Mouse (Mus musculus): ENCODE measurements around the gene Kif3a.

The Kif3a gene

GRCm38 (mm10) chr11:53644017-53644416 lies 76.8 kb downstream of the Kif3a start:
- DNase-seq (ENCODE audit: extremely low read depth, low read depth): no peak

- no peak for DNase-seq (ENCODE audit: extremely low read depth, low read depth)
These were observed 84.3 kb downstream of the Kif3a start for GRCm38 (mm10) chr11:53651441-53651840.

Measured in MEL-GATA-1-ER (cell line).